Mouse (Mus musculus) megakaryocyte, adult 5-6 weeks (primary cell): ENCODE results near the gene Spns2. TPM values are rescaled to one million over a fixed set of nuclear protein-coding genes. Genes with fewer than 3 reads are reported as not detected.

Experiments used
- ATAC-seq: 2 replicates; pipeline ENCODE4 v1.8.0; 2016; ENCODE audit warnings: mild to moderate bottlenecking, inconsistent platforms; ENCODE audit not compliant: poor library complexity, severe bottlenecking
- total RNA-seq, 2 experiments: library from RNA; stranded (forward) in 1 of 2; stranded (reverse) in 1 of 2; fragments of 153-499, 151-499 nt in 1 of 2; fragments of 221-1000, 200-1000 nt in 1 of 2; gene quantifications; 2 replicates each; pipeline versions ENCODE4 v1.2.3 to v1.2.4; 2015 to 2017

Spns2 gene
- total RNA-seq, 2 experiments from 2014 or later, result 0.15 to 2.9 TPM

DNA sequence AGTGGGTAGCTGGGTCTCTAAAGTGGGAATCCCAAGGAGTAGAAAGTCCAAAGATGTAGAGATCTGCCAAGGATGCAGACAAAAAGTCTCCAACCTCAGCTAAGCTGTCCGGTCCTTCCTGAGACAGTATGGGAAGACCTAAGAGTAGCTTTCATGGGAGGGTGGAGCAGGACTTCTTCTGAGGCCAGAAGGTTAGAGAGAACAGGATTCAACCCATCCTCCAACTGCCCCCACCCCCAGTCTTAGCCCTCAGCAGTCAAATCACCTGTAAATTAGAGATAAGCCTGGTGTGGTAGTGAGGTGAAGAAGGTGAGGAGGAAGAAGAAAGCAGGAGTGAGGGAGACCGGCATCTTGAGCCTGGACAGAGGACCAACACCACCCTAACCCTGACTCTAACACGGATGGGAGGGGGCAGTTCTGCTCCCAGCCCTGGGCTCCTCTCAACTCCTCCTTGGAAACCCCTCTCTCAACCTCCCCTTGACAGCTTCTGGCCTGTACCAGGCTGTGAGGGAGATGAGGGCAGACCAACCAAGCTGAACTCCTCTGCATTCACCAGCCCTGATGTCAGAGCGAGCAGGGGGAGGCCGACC is 76.0 kb downstream of the Spns2 start:
- ATAC-seq, result no peak

- ATAC-seq, result no peak
Measured at GRCm38 (mm10) chr11:72413016-72413415, 76.7 kb downstream of the Spns2 start.

GRCm38 (mm10) chr11:72411945-72412344 is 77.8 kb downstream of the Spns2 start:
- ATAC-seq, result no peak

DNA sequence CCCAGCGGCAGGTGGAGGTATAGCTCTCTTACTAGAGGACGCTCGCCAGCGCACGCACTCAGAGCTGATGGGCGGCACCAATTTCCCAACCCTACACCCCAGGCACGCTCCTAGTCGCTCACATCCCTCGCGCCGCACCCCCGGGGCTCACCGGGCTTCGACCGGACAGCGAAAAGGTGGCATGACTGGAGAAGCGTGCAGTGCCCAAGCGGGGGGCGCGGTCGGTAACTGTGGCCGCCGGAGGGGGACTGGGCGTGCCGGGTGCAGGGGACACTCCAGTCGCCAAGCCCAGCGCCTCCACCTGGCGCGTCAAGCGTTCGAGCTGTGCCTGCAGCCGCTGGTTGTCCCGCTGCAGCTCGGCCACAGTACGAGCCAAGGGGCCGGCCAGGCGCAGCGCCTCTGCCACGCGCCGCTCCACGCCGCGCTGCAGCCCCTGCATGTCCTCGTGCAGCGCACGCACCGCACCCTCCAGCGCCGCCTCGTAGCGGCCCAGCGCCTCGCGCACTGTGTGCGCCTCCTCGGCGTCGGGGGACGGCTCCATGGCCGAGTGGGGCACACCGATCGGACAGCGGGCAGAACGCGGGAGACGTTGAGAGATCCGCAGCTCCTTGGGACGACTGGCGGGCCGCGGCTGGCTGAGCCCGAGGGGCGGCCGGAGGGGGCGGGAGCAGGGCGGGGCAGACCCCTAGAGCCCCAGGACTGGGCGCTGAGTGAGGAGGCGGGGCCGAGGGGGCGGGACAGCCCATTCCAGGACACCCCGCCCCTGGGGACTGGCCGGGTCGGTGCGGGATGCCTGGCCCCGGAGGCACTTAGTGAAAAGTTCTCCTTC is 78.4 kb downstream of the Spns2 start, which contains the start of gene Smtnl2:
TSS of gene Smtnl2 (minus strand) at position 621 of the 829 bp plus-strand sequence.
- ATAC-seq, result peak; percentile 47

- no peak for ATAC-seq
Measured at GRCm38 (mm10) chr11:72410521-72411092, 79.1 kb downstream of the Spns2 start.

DNA sequence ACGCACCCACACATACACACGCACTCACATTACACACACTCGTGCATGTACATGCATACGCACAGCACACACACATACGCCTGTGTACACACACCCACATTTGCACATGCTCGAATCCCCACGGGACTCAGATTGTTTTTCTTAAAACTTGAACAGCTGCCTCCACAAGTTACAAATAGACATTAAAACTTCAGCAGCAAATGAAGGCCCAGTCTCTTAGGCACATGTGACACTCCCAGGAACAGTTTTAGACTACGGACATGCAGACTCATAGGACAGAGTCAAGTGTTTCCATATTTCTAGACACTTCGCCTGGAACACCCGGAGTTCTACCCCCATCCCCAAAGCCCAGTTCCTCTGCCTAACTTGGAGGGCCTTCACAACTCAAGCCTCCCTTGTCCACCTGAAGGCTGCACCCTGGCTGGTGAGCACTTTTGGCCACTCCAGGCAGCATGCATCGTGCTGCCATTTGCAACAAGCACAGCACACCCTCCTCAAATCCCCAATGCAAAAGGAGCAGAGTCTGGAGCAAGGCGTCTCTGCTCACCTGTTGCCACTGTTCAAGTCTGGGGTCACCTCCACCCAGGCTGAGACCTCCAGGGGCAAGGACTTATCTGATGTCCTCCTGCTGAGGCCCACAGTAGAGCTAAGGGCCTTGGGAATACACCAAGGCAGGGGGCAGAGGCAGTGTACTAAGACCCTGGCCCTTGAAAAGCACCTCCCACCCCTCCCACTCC is 79.9 kb downstream of the Spns2 start:
- ATAC-seq, result no peak

DNA sequence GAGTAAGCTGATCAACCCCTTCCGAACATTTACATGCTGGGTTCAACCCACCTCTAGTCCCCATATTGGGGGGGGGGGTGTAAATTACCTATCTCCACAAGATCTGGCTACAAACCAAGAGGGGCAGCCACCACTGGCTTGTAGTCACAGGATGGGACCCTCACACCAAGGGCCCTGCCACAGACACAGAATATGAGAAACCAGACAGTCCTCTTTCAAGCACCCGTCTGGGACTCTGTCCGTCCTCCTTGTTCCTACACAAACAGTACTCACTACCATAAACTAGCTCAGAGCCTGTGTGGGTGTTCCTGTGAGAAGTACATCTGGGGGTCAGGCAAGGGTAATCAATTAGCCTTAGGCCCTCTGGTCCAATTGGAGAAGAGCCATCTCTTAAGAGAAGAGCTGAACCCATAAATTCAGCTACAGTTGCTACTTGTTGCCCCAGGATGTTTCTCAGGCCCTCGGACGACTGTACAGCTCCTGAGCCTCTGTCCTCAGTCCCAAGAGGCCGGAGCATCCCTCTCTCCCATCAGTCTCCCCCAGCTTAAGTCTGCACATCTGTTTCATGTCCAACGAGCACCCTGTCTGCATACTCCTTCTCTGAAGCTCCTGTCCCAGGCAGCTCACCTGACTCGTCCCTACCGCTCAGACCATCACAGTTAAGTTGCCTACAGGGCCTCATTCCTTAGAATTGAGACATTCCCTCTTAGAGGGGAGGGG is 81.1 kb downstream of the Spns2 start:
- ATAC-seq, result no peak

DNA sequence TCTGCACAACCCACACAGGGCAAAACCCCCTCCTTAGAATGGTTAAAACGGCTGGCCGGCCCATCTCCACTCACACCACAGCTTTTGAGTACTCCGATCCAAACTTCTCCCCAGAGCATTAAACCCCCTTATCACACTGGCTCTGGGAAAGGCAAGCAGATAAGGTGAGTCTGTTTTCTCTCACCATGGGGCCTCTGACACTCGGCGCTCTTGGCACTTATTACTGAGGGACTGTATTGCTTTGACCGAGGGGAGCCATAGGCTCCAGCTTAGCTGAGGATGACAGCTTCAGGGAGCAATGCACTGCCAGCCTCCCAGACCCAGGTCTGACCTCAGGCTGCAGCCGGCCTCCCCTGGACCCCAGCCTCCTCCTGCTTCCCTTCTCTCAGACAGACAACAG is 82.1 kb downstream of the Spns2 start:
- no peak for ATAC-seq

DNA sequence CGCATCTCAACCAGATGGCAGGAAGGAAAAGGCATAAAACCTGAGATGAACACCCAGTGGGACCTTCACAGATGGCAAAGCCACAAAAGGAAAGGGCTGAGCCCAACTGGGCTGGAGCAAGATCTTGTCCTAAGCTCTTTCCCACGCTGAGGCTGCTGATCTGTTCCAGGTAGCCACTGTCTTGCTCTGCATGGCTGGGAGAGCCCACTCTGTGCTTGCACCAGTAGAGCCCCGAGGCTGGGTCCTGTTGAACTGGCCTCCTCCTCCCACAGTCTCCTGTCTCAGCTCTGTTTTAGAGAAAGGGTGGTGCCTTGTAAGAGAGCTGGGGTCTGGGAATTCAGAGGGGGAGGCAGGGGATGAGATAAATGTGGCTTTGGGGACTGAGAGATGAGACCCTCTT is 82.6 kb downstream of the Spns2 start:
- ATAC-seq, result no peak

GRCm38 (mm10) chr11:72406079-72406675 is 83.5 kb downstream of the Spns2 start:
- ATAC-seq, result no peak

- no peak for ATAC-seq
Measured at GRCm38 (mm10) chr11:72405532-72405931, 84.2 kb downstream of the Spns2 start.

DNA sequence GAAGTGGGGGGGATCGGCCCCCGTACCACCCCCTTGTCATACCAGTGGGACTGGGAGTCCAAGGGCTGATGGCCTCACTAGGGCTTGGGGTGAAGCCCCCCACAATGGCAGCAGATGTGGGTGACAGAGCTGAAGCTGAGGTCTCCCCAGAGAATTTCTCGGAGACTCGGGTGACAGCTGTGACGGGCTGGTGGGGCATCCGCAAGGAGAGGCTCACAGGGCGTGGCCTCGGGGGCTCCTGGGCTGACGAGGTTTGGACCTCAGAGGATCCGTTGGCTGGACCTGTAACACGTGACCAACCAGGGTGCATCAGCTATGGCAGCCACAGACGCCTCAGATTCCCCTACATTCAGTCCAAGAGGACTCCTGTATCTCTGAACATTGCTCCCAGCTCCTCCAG is 86.7 kb downstream of the Spns2 start:
- ATAC-seq, result no peak

DNA sequence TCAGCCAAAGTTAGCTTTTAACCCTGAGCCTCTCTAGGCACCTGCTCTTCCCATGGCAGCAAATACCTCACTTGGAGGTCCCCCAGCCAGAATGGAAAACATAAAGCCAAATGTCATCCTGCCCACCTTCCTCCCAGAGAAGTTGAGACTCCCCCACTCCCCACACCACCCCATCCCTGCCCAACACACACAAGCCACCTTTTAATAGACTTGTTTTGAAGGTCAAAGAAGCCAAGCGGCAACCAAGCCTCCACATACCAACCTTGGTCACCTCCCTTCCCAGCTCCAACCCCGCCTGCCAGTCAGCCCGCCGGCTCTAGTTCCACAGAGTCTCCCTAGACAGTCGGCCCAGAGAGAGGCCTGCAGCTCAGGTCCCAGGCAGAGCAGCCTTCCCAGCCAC is 87.7 kb downstream of the Spns2 start:
- no peak for ATAC-seq

Other genes starting within 250 kb of the Spns2 start
- not detected in 2 replicates for gene Slc13a5, start 222.7 kb downstream of the Spns2 start, total RNA-seq (2015)
- not detected in 2 replicates for gene Slc13a5, start 222.7 kb downstream of the Spns2 start, total RNA-seq (2017)
- gene Xaf1, start 188.3 kb downstream of the Spns2 start, total RNA-seq (2015), result 57.9 and 72.4 TPM in 2 replicates
- gene Xaf1, start 188.3 kb downstream of the Spns2 start, total RNA-seq (2017), result 39.8 and 43.3 TPM in 2 replicates
- gene Fbxo39, start 175.5 kb downstream of the Spns2 start, total RNA-seq (2015), result 0.58 TPM in 1 of 2 replicates, not detected in the other
- gene Fbxo39, start 175.5 kb downstream of the Spns2 start, total RNA-seq (2017), result 0.11 TPM in 1 of 2 replicates, not detected in the other
- gene Tekt1, start 127.5 kb downstream of the Spns2 start, total RNA-seq (2015), result not detected in 2 replicates
- gene Tekt1, start 127.5 kb downstream of the Spns2 start, total RNA-seq (2017), result not detected in 2 replicates
- gene Smtnl2, start 78.2 kb downstream of the Spns2 start, total RNA-seq (2015), result not detected in 2 replicates
- gene Smtnl2, start 78.2 kb downstream of the Spns2 start, total RNA-seq (2017), result not detected in 2 replicates
- not detected in 2 replicates for gene Ggt6, start 54.4 kb downstream of the Spns2 start, total RNA-seq (2015)
- not detected in 2 replicates for gene Ggt6, start 54.4 kb downstream of the Spns2 start, total RNA-seq (2017)
- gene Mybbp1a, start 48.5 kb downstream of the Spns2 start, total RNA-seq (2015), result 62.4 and 71.7 TPM in 2 replicates
- 35.4 and 36.0 TPM in 2 replicates for gene Mybbp1a, start 48.5 kb downstream of the Spns2 start, total RNA-seq (2017)
- 4.7 and 5.4 TPM in 2 replicates for gene Spns3, start 60.6 kb upstream of the Spns2 start, total RNA-seq (2015)
- gene Spns3, start 60.6 kb upstream of the Spns2 start, total RNA-seq (2017), result 4.3 and 6.4 TPM in 2 replicates
- 36.3 and 41.5 TPM in 2 replicates for gene Ube2g1, start 117.4 kb upstream of the Spns2 start, total RNA-seq (2015)
- 22.4 and 28.0 TPM in 2 replicates for gene Ube2g1, start 117.4 kb upstream of the Spns2 start, total RNA-seq (2017)
- 48.0 and 51.3 TPM in 2 replicates for gene Ankfy1, start 200.1 kb upstream of the Spns2 start, total RNA-seq (2015)
- 51.5 and 56.5 TPM in 2 replicates for gene Ankfy1, start 200.1 kb upstream of the Spns2 start, total RNA-seq (2017)